Mouse (Mus musculus): ENCODE measurements at regions not wholly inside any gene's neighbourhood (a gene's known extent, or its start where the extent isn't known, plus 50 kb on each side); places are given as distances from the start of the nearest gene placed in this dataset. TPM values are rescaled to one million over a fixed set of nuclear protein-coding genes. Genes with fewer than 3 reads are reported as not detected.

GRCm38 (mm10) chrX:166971721-166972120, 237.4 kb downstream of the Tmsb4x start:
- DNase-seq, result no peak

GRCm38 (mm10) chrX:166964656-166965582, 244.2 kb downstream of the Tmsb4x start:
- no peak for DNase-seq

- no peak for DNase-seq
These were observed 256.5 kb downstream of the Tmsb4x start for GRCm38 (mm10) chrX:166952528-166953189.

- no peak for DNase-seq
These were observed 258.1 kb downstream of the Tmsb4x start for GRCm38 (mm10) chrX:166951011-166951410.

GRCm38 (mm10) chrX:166945915-166946314, 263.2 kb downstream of the Tmsb4x start:
- no peak for DNase-seq

DNA sequence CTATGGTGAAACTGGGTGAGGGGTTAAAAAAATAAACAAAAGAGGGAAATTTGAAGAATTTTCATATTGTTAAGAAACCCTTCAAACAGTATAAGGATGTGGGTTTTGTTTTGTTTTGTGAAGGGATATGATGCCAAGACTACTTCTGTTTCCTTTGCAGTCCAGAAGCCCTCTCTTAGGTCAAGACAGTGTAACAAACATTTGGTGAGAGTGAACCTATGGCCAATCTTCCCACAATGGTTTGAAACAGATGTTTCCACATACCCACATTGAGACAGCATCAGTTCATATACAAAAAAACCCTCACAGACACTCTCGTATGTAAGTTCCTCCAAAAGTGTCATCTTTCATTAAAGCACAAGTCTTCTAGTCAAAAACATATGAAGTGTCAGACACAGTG, 263.6 kb downstream of the Tmsb4x start:
- DNase-seq, result no peak

DNA sequence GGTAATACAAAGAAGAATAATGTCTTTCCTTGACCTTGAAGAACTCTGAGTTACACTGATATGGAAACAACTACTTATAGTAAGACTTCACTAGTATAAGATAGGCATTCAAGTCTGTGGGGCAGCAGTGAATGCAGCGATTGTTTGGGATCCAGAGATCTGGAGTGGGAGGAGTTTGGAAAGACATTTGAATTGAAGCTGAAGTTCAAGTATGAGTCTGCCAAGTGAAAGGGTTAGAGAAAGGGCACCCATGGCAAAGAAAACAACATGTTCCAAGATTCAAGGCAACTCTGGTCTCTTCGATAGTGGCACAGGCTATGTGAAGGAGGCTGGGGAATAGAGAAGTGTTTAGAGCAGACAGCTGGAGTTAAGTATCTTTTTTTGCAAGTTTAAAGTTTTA, 275.3 kb downstream of the Tmsb4x start:
- DNase-seq, result no peak

- no peak for DNase-seq
These were observed 276.6 kb downstream of the Tmsb4x start for GRCm38 (mm10) chrX:166932472-166932871.

DNA sequence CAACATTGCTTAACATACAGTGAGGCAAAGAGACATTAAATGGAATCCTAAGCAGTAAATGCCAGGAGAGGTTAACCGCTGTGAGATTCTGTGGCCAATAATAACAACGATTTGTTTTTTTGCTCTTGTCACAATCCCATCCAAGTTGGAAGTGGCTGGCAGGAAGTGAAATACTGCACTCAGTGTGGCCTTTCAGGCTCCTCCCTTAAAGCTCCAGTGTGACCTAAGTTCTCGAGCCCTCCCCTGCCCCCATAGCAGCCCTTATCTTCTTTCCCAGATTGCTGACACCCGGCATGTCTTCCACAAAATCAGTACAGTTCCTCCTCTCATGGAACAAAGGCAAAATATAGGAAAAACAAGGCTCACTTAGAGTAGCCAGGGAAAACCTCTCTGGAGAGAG, 278.1 kb downstream of the Tmsb4x start:
- peak; percentile 20 for DNase-seq

DNA sequence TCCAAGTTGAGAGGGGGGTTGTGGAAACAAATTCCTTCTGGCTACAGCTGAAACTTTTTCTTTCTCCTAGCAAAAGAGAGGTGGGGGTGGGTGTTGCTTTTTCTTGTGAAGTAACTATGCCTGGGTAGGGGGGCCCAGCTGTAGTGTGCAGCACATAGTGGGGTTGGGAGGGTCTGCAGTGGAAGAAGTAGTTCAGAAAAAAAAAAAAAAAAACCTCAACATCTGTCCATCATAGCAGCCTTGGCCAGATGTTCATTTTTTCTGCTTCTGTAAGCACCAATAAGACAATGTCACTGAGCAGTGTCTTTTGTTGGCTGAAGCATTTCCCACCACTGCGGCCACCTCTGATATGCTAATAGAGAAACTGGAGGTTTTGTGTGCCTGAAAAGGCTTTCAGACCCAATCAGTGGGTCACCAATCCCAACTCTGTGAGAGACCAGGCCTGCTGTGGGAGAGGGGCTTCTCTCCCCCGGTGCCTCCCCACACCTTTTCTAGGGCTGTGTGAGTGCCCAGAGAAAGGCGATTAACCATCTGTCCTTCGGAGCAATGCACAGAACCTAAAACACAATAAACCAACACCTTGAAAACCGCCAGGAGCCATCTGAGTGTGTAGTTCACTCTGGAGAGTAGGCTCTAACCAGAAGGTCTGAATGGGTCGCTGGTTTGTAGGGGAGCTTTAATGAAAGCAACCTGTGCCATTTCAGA, 279.2 kb downstream of the Tmsb4x start:
- no peak for DNase-seq

DNA sequence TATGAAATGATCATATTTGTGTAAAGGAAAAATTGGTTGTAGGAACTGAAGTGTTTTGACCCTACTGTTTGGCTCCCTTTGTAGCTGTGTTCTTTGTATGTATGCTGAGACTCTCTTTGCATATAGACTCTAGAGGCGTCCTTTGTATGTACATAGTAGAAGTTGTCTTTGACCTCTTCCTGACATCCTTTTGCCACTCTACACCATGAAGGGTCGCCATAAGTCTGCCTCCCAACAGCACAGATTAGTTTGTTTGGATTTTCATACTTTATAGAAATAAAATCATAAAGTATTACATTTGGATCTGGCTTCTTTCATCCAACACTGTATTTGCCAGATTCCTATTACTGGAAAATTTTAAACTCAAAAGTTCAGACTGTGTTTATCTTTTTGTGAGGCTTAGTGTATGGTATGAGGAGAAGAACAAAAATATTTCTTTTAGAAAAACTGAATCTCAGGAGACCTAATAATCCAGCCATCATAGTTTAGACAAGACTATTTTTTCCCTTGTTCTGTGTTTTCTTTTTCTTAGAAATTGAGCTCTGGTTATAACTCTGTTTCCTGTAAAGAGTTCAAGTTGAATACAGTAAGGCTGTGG, 293.7 kb downstream of the Tmsb4x start:
- no peak for DNase-seq

DNA sequence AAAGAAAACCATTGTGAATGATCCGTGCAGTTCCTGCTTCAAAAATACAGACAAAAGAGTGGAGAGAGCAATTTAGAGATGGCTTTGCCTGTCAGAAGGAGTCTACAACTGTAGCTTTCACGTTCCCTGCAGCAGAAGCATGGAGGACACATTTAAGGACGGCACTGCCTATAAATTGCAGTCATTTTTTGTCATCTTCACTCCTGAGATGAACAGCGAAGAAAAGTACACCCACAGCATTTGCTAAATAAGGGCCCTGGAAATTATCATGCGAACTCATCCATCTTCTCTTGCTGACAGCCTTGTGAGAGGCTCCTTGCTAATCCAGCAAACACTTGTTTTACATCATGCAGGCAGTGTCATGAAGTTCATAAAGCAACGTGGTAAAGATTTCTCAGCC, 302.5 kb downstream of the Tmsb4x start:
- no peak for DNase-seq

- no peak for DNase-seq
These were observed 308.4 kb downstream of the Tmsb4x start for GRCm38 (mm10) chrX:166900761-166901160.

GRCm38 (mm10) chrX:166895199-166895598, 309.7 kb upstream of the Egfl6 start:
- DNase-seq, result no peak

GRCm38 (mm10) chrX:166886417-166886816, 300.9 kb upstream of the Egfl6 start:
- DNase-seq, result no peak

DNA sequence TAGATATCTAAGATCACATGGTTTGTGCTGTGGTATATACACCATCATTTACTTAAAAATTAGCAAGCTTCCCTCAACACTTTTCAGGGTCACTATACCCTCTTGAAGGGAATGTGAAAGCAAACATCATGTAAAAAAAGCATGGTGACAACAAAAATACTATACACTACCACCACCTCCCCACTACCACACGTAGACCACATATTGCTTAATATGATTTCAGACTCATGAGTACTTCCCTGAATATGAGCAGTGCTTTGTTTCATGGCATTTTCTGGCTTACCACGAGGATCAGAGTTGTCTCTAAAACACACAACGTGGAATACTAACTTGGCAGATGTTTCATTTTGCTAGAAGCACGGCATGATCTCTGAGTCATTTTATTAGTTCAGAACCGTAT, 284.0 kb upstream of the Egfl6 start:
- DNase-seq, result no peak

DNA sequence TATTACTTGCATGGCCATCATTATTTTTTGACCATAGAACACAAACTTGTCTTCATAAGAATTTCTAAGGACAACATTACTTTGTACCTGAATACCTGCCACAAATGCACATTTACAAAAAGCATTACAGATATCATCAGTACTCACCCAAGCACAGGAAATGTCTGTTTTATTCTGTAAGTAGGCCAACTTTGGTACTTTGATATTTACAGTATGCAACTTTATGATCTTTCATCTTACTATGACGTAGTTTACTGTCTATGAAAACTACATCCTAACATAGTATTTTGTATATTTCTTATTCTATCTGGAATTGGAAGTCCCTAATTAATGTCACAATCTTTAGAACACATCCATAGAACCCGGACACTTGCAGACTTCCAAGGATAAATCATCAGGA, 282.2 kb upstream of the Egfl6 start:
- DNase-seq, result no peak

Small RNAs in the stretch of these regions (microRNA-seq; reads per million reads assigned to microRNA genes)
- gene Gm22368 (not detected), gene Gm44376 (not detected)

All from adrenal gland, postnatal 10 days (tissue).